ENCODE assay signal across 8 mouse cellular contexts in genomic region chr11:73198190-73198589, GRCm38 (mm10). TPM values are rescaled to one million over a fixed set of nuclear protein-coding genes. Genes with fewer than 3 reads are reported as not detected.
DNase-seq lines count a peak whose midpoint lies in the region; ATAC-seq and TF ChIP-seq lines count a peak whose summit lies in the region.

No protein-coding gene starts in this region.

- peaks cover 0 to 8% of the 10 kb centered on the region in 2 experiments; a peak in 2 of 4 replicates for H3K4me1 ChIP-seq in heart, embryonic 14.5 days (ENCODE audit: control insufficient read depth in 2 of 2, insufficient read depth in 2 of 2, low read length in 2 of 2)
- peaks cover 31% of the 10 kb centered on the region for H3K4me1 ChIP-seq in G1E (ENCODE audit: insufficient read depth, low read depth, low read length)
- no peaks in the 10 kb centered on the region for H3K4me1 ChIP-seq in hindbrain, embryonic 11.5 days (replicated peaks; ENCODE audit: control insufficient read depth, insufficient read depth, low read length)

- H3K9me3 ChIP-seq in heart, embryonic 14.5 days (ENCODE audit: control insufficient read depth, low read length): no peaks in the 10 kb centered on the region
- H3K9me3 ChIP-seq in G1E (replicated peaks): no peaks in the 10 kb centered on the region
- H3K9me3 ChIP-seq in hindbrain, embryonic 11.5 days (ENCODE audit: control insufficient read depth, low read length): no peaks in the 10 kb centered on the region

- peak overlapping the region; percentile 87 for H3K9ac ChIP-seq in heart, embryonic 14.5 days (ENCODE audit: low read length)
- H3K9ac ChIP-seq in hindbrain, embryonic 11.5 days (ENCODE audit: low read depth, low read length): peak overlapping the region; percentile 65

- H3K27ac ChIP-seq in heart, embryonic 14.5 days (replicated peaks in 1 of 2; ENCODE audit: control insufficient read depth in 1 of 2, insufficient read depth in 1 of 2, low read depth in 2 of 2, low read length in 2 of 2): no peak overlapping the region
- no peak overlapping the region for H3K27ac ChIP-seq in hindbrain, embryonic 11.5 days (ENCODE audit: low read depth, low read length)

- no peaks in the 10 kb centered on the region for H3K27me3 ChIP-seq in heart, embryonic 14.5 days (ENCODE audit: control insufficient read depth, insufficient read depth, low read length)
- 0 out of 2 replicates have a peak, but pooled peaks cover 3% of the 10 kb centered on the region for H3K27me3 ChIP-seq in G1E (ENCODE audit: insufficient read depth, low read length)
- no peaks in the 10 kb centered on the region for H3K27me3 ChIP-seq in hindbrain, embryonic 11.5 days (ENCODE audit: control insufficient read depth, insufficient read depth, low read length)

- ATAC-seq in heart, embryonic 14.5 days (ENCODE audit: insufficient number of reproducible peaks, insufficient read depth, low FRiP score, low read depth): no peak
- no peak for ATAC-seq in G1E (ENCODE audit: extremely low read depth, insufficient number of reproducible peaks, low FRiP score, poor library complexity, severe bottlenecking)
- no peak for ATAC-seq in hindbrain, embryonic 11.5 days (ENCODE audit: low FRiP score)
- ATAC-seq in megakaryocyte-erythroid progenitor cell, adult 5-6 weeks (replicated peaks; ENCODE audit: low FRiP score, low TSS enrichment, poor library complexity, severe bottlenecking): peak; percentile 0; the same call in 1 of the 2 replicates
- no peak for ATAC-seq in erythroid progenitor cell, adult 5-6 weeks (replicated peaks; ENCODE audit: low FRiP score, poor library complexity, severe bottlenecking)

- no peak for DNase-seq in heart, adult 9 months (ENCODE audit: low spot score in 2 of 2)
- no peak for DNase-seq in G1E (ENCODE audit: low spot score)
- no peak for DNase-seq in hindbrain, embryonic 11.5 days (ENCODE audit: low spot score)
- no peak for DNase-seq in natural killer cell, adult 2 months (ENCODE audit: low spot score in 2 of 2)
- no peak for DNase-seq in thymus, postnatal 0 days (ENCODE audit: low spot score)

- peaks cover 14% of the 10 kb centered on the region; the same call in 1 of the 2 replicates for H3K36me3 ChIP-seq in heart, embryonic 14.5 days (ENCODE audit: control insufficient read depth, insufficient read depth, low read length)
- H3K36me3 ChIP-seq in G1E (replicated peaks): peaks cover 33% of the 10 kb centered on the region
- H3K36me3 ChIP-seq in hindbrain, embryonic 11.5 days (ENCODE audit: control insufficient read depth, insufficient read depth, low read length): no peaks in the 10 kb centered on the region

- WGBS in heart, embryonic 14.5 days: 2% methylated on average over 1 of the region's 1 CpGs
- 13% methylated on average over 1 of the region's 1 CpGs for WGBS in hindbrain, embryonic 11.5 days

- H3K4me3 ChIP-seq in heart, embryonic 14.5 days (ENCODE audit: control insufficient read depth in 1 of 2, insufficient read depth in 1 of 2, low read depth in 1 of 2, low read length in 2 of 2): peak overlapping the region; percentile 55 to 81
- H3K4me3 ChIP-seq in G1E (ENCODE audit: low read depth, low read length): peak overlapping the region; percentile 90
- H3K4me3 ChIP-seq in hindbrain, embryonic 11.5 days (ENCODE audit: low read depth, low read length): peak overlapping the region; percentile 60

- peak overlapping the region; percentile 98 for H3K4me2 ChIP-seq in heart, embryonic 14.5 days (ENCODE audit: low read length)
- peak overlapping the region; percentile 92 for H3K4me2 ChIP-seq in hindbrain, embryonic 11.5 days (replicated peaks; ENCODE audit: low read depth, low read length)

- TF ChIP-seq CTCF in G1E (IDR thresholded peaks at IDR 0.05; ENCODE audit: low read depth, low read length): no peak

RNA-seq across cellular contexts. Expression of gene Ctns, which starts 0.7 kb away (rescaled TPM):
- polyA plus RNA-seq in heart, embryonic 14.5 days (2014; fragmentation: Nextera tagmentation; extraction: Ambion mirVana): 12.3 and 14.0 TPM in 2 replicates
- total RNA-seq in G1E (2014; fragmentation: Nextera tagmentation) (19.8 and 23.3 TPM in 2 replicates), G1E (2017) (28.7 and 30.6 TPM in 2 replicates)
- polyA plus RNA-seq in G1E (2012): 1.9 and 3.6 TPM in 2 replicates
- 19.1 and 25.2 TPM in 2 replicates for polyA plus RNA-seq in hindbrain, embryonic 11.5 days (2014; fragmentation: Nextera tagmentation; extraction: Ambion mirVana)
- 12.0 and 13.2 TPM in 2 replicates for total RNA-seq in megakaryocyte-erythroid progenitor cell, adult 5-6 weeks (2014; fragmentation: Nextera tagmentation)
- 4.0 and 9.5 TPM in 2 replicates for total RNA-seq in megakaryocyte-erythroid progenitor cell, adult 5-6 weeks (2017)
- 13.2 and 13.9 TPM in 2 replicates for polyA plus RNA-seq in thymus, postnatal 0 days (2015; fragmentation: Nextera tagmentation; extraction: Ambion mirVana)
- 5.9 and 11.9 TPM in 2 replicates for total RNA-seq in erythroid progenitor cell, adult 5-6 weeks (2015; ENCODE audit: low replicate concordance)
- 7.7 and 15.1 TPM in 2 replicates for total RNA-seq in erythroid progenitor cell, adult 5-6 weeks (2017; ENCODE audit: low replicate concordance)

RNA-seq across cellular contexts. Expression of gene Shpk, which starts 1.1 kb away (rescaled TPM):
- polyA plus RNA-seq in heart, embryonic 14.5 days (2014; fragmentation: Nextera tagmentation; extraction: Ambion mirVana): 0.41 and 0.66 TPM in 2 replicates
- 2.1 and 2.4 TPM in 2 replicates for total RNA-seq in G1E (2014; fragmentation: Nextera tagmentation)
- total RNA-seq in G1E (2017): 2.8 and 3.2 TPM in 2 replicates
- 0.83 and 0.95 TPM in 2 replicates for polyA plus RNA-seq in G1E (2012)
- polyA plus RNA-seq in hindbrain, embryonic 11.5 days (2014; fragmentation: Nextera tagmentation; extraction: Ambion mirVana): 0.99 and 1.2 TPM in 2 replicates
- total RNA-seq in megakaryocyte-erythroid progenitor cell, adult 5-6 weeks (2014; fragmentation: Nextera tagmentation): 2.5 and 8.5 TPM in 2 replicates
- total RNA-seq in megakaryocyte-erythroid progenitor cell, adult 5-6 weeks (2017): 0.80 and 3.3 TPM in 2 replicates
- polyA plus RNA-seq in thymus, postnatal 0 days (2015; fragmentation: Nextera tagmentation; extraction: Ambion mirVana): 2.2 and 2.8 TPM in 2 replicates
- total RNA-seq in erythroid progenitor cell, adult 5-6 weeks (2015; ENCODE audit: low replicate concordance): 2.9 TPM in 1 of 2 replicates, not detected in the other
- 0.39 TPM in 1 of 2 replicates, not detected in the other for total RNA-seq in erythroid progenitor cell, adult 5-6 weeks (2017; ENCODE audit: low replicate concordance)

RNA-seq across cellular contexts. Expression of gene Tax1bp3, which starts 21.3 kb away (rescaled TPM):
- 270 TPM in 2 replicates for polyA plus RNA-seq in heart, embryonic 14.5 days (2014; fragmentation: Nextera tagmentation; extraction: Ambion mirVana)
- total RNA-seq in G1E (2014; fragmentation: Nextera tagmentation) (7.4 and 9.2 TPM in 2 replicates), G1E (2017) (17.8 and 21.1 TPM in 2 replicates)
- 4.1 and 9.0 TPM in 2 replicates for polyA plus RNA-seq in G1E (2012)
- 221 and 223 TPM in 2 replicates for polyA plus RNA-seq in hindbrain, embryonic 11.5 days (2014; fragmentation: Nextera tagmentation; extraction: Ambion mirVana)
- total RNA-seq in megakaryocyte-erythroid progenitor cell, adult 5-6 weeks (2014; fragmentation: Nextera tagmentation): 3.8 and 5.6 TPM in 2 replicates
- 1.2 and 5.5 TPM in 2 replicates for total RNA-seq in megakaryocyte-erythroid progenitor cell, adult 5-6 weeks (2017)
- 116 and 119 TPM in 2 replicates for polyA plus RNA-seq in thymus, postnatal 0 days (2015; fragmentation: Nextera tagmentation; extraction: Ambion mirVana)
- 2.1 and 9.4 TPM in 2 replicates for total RNA-seq in erythroid progenitor cell, adult 5-6 weeks (2015; ENCODE audit: low replicate concordance)
- 3.3 and 6.9 TPM in 2 replicates for total RNA-seq in erythroid progenitor cell, adult 5-6 weeks (2017; ENCODE audit: low replicate concordance)

RNA-seq across cellular contexts. Expression of gene Emc6, which starts 21.4 kb away (rescaled TPM):
- polyA plus RNA-seq in heart, embryonic 14.5 days (2014; fragmentation: Nextera tagmentation; extraction: Ambion mirVana): 114 and 121 TPM in 2 replicates
- total RNA-seq in G1E (2014; fragmentation: Nextera tagmentation): 54.7 and 66.2 TPM in 2 replicates
- 43.7 and 52.7 TPM in 2 replicates for total RNA-seq in G1E (2017)
- 178 and 243 TPM in 2 replicates for polyA plus RNA-seq in G1E (2012)
- 132 and 134 TPM in 2 replicates for polyA plus RNA-seq in hindbrain, embryonic 11.5 days (2014; fragmentation: Nextera tagmentation; extraction: Ambion mirVana)
- 77.1 and 79.8 TPM in 2 replicates for total RNA-seq in megakaryocyte-erythroid progenitor cell, adult 5-6 weeks (2014; fragmentation: Nextera tagmentation)
- total RNA-seq in megakaryocyte-erythroid progenitor cell, adult 5-6 weeks (2017): 34.1 and 53.7 TPM in 2 replicates
- polyA plus RNA-seq in thymus, postnatal 0 days (2015; fragmentation: Nextera tagmentation; extraction: Ambion mirVana): 156 and 166 TPM in 2 replicates
- 16.9 and 27.2 TPM in 2 replicates for total RNA-seq in erythroid progenitor cell, adult 5-6 weeks (2015; ENCODE audit: low replicate concordance)
- 8.0 and 31.8 TPM in 2 replicates for total RNA-seq in erythroid progenitor cell, adult 5-6 weeks (2017; ENCODE audit: low replicate concordance)

RNA-seq across cellular contexts. Expression of gene Trpv1, which starts 35.9 kb away (rescaled TPM):
- not detected in 2 replicates for polyA plus RNA-seq in heart, embryonic 14.5 days (2014; fragmentation: Nextera tagmentation; extraction: Ambion mirVana)
- not detected in 2 replicates for total RNA-seq in G1E (2014; fragmentation: Nextera tagmentation)
- total RNA-seq in G1E (2017): 0.12 TPM in 1 of 2 replicates, not detected in the other
- polyA plus RNA-seq in G1E (2012): not detected in 2 replicates
- polyA plus RNA-seq in hindbrain, embryonic 11.5 days (2014; fragmentation: Nextera tagmentation; extraction: Ambion mirVana): 0.13 TPM in 1 of 2 replicates, not detected in the other
- total RNA-seq in megakaryocyte-erythroid progenitor cell, adult 5-6 weeks (2014; fragmentation: Nextera tagmentation): not detected in 2 replicates
- total RNA-seq in megakaryocyte-erythroid progenitor cell, adult 5-6 weeks (2017): not detected in 2 replicates
- polyA plus RNA-seq in thymus, postnatal 0 days (2015; fragmentation: Nextera tagmentation; extraction: Ambion mirVana): not detected in 2 replicates
- total RNA-seq in erythroid progenitor cell, adult 5-6 weeks (2015; ENCODE audit: low replicate concordance): not detected in 2 replicates
- total RNA-seq in erythroid progenitor cell, adult 5-6 weeks (2017; ENCODE audit: low replicate concordance): not detected in 2 replicates

Comparison
In these comparisons a context has a peak if more than half of its experiments do, and no peak if none do; other contexts are left out.
1. RNA of gene Tax1bp3, which starts 21.3 kb away (polyA plus RNA-seq): 270 TPM in heart, embryonic 14.5 days, 221 to 223 TPM in hindbrain, embryonic 11.5 days and 116 to 119 TPM in thymus, postnatal 0 days; 4.1 to 9.0 TPM in G1E; every median in the first group is over 10 times any median in the second.
2. Peak in every context shown above with its lines, with median percentiles within 50 percentile points of each other: H3K4me3 ChIP-seq.